Mouse (Mus musculus): ENCODE data around the gene Cnot9. TPM values are rescaled to one million over a fixed set of nuclear protein-coding genes. Genes with fewer than 3 reads are reported as not detected.
"Not testable (repeated sequence)": the region's sequence is repeated elsewhere in the genome, so short reads cannot be mapped to it uniquely, and the experiment has no call there.

Cnot9 gene
- total RNA-seq (2021): 10 to 100 TPM; 38.6 to 41.1 TPM

- DNase-seq (ENCODE audit: extremely low spot score in 1 of 2, low spot score in 2 of 2): peak; percentile 100
- intact Hi-C loops (cut with DNase I): no loop called here
Measured at GRCm38 (mm10) chr1:74505721-74506464, at the start of gene Cnot9. Gene Cnot9, plus strand, starts transcription at chr1:74506058.

- intact Hi-C loops (cut with DNase I): loop anchor here (5.0 kb wide), 1 partner anchor 37 kb away; no protein-coding TSS in a partner anchor
- DNase-seq (ENCODE audit: extremely low spot score in 1 of 2, low spot score in 2 of 2): peak in 1 of 2 experiments; percentile 55
Measured at GRCm38 (mm10) chr1:74460273-74460672, 45.6 kb upstream of the Cnot9 start.

DNA sequence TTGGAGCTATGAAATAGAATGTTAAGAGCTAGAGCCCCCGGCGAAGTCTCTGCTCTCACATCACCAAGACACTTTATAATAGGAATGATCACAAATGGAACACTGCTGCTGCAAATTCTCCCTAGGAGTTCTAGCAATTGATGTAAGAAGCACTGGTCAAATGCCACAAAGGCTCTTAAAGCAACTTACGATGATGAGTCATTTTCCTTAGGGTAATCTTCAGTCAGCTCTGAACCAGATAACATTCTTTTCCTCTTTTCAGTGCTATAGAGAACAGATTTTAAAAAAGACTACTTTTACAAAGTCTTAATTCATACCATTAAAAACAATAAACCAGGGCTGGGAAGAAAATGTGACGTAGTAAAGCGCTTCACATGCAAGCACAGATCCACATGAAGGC lies 20.1 kb upstream of the Cnot9 start:
- no peak for DNase-seq (ENCODE audit: extremely low spot score in 1 of 2, low spot score in 2 of 2)
- intact Hi-C loops (cut with DNase I): no loop called here

DNA sequence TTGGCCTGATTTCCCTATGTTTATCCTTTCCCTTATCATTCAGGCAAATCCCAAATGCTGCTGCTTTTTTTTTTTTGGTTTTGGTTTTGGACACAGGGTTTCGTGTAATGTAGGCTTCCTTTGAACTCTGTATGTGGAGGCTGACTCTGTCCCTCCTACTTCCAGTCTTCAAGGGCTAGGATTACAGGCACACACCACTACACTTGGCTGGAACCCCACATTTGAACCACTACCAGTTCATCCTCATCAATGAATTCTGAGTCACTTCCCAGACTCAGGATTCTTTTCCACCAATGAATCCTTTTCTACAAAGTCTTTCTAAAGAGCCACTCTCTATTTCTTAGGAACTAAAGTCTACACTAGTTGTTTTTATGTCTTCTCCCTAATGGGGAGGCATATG lies 4.8 kb upstream of the Cnot9 start:
- no peak for DNase-seq (ENCODE audit: extremely low spot score in 1 of 2, low spot score in 2 of 2)
- intact Hi-C loops (cut with DNase I): no loop called here

DNA sequence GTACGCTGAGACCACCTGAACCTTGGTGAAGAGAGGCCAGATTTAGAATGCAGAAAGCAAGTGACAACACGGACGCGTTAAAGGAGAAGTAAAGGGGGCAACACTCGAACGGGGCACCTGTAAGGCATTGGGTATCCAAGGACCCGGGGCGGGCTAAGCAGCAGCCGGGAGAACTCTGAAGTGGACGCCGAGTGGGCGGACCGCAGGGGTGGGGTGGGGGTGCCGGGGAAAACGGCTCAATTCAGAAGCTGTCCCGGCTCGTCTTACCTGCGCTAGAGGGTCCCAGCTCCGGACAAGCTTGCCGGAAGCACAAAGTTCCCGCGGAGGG lies 501 bp upstream of the Cnot9 start:
- DNase-seq (ENCODE audit: extremely low spot score in 1 of 2, low spot score in 2 of 2): peak in 1 of 2 experiments; percentile 8
- intact Hi-C loops (cut with DNase I): no loop called here

DNA sequence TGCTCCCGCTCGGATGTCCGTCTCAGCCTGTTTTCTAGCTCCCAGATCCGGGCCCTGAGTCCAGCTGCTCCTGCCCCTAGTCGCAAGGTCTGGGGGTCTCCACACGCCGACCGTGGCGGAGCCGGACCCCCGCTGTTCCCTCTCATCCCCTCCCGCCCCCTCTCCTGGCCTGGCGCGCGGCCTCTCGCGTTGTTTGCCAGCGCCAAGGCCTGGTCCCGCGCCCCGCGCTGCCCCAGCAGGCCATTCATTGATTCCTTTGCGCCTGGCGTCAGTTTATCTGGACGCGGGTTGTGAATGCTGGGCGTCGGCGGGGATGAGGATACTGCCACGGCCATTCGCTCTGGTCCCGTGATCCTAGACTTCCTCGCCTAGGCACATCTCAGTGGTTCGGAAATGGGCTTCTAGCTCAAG lies 618 bp downstream of the Cnot9 start:
- DNase-seq (ENCODE audit: extremely low spot score in 1 of 2, low spot score in 2 of 2): peak in 1 of 2 experiments; percentile 78
- intact Hi-C loops (cut with DNase I): no loop called here

- DNase-seq (ENCODE audit: extremely low spot score in 1 of 2, low spot score in 2 of 2): no peak
- intact Hi-C loops (cut with DNase I): no loop called here
Measured at GRCm38 (mm10) chr1:74507780-74508179, 1.9 kb downstream of the Cnot9 start.

DNA sequence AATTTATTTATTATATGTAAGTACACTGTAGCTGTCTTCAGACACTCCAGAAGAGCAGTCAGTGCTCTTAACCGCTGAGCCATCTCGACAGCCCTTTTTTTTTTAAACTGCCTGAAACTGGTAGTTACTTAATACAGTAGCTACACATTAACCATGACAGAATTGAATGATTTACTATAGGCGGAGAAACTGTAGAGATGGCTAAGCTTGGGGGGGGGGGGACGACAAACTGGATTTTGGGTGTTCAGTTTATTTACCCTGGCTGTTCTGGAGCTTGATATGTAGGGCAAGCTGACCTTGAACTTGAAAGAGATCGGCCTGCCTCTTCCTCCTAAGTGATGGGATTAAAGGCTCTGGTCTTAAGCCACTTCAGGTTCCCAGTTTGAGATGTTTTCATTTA lies 5.4 kb downstream of the Cnot9 start:
- no peak for DNase-seq (ENCODE audit: extremely low spot score in 1 of 2, low spot score in 2 of 2)
- intact Hi-C loops (cut with DNase I): no loop called here

- DNase-seq (ENCODE audit: extremely low spot score in 1 of 2, low spot score in 2 of 2); intact Hi-C loops (cut with DNase I): not testable (repeated sequence)
Measured at GRCm38 (mm10) chr1:74512999-74513398, 7.1 kb downstream of the Cnot9 start.

DNA sequence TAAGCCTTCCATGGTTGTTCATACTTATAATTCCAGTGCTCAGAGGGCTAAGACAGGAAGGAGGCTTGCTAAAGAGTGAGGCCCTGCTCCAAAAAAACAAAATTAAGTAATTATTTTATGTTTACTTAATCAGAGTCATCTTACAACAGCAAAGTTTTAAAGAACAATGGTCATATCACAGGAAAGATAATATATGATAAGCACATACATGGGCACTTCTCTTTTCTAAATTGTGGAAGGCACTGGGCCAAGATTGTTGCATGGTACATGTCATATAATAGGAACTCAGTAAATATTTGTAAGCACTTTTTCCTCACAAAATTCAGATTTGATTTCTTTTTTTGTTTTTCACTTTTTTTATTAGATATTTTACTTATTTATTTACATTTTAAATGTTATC lies 14.0 kb downstream of the Cnot9 start:
- intact Hi-C loops (cut with DNase I): no loop called here
- no peak for DNase-seq (ENCODE audit: extremely low spot score in 1 of 2, low spot score in 2 of 2)

GRCm38 (mm10) chr1:74524746-74525145 lies 18.9 kb downstream of the Cnot9 start:
- intact Hi-C loops (cut with DNase I): loop anchor here (5.0 kb wide), 1 partner anchor 48 kb away; no protein-coding TSS in a partner anchor
- DNase-seq (ENCODE audit: extremely low spot score in 1 of 2, low spot score in 2 of 2): no peak

- intact Hi-C loops (cut with DNase I): loop anchor here (5.0 kb wide), 1 partner anchor 44 kb away; no protein-coding TSS in a partner anchor
Measured at GRCm38 (mm10) chr1:74528589-74528988, 22.7 kb downstream of the Cnot9 start.

DNA sequence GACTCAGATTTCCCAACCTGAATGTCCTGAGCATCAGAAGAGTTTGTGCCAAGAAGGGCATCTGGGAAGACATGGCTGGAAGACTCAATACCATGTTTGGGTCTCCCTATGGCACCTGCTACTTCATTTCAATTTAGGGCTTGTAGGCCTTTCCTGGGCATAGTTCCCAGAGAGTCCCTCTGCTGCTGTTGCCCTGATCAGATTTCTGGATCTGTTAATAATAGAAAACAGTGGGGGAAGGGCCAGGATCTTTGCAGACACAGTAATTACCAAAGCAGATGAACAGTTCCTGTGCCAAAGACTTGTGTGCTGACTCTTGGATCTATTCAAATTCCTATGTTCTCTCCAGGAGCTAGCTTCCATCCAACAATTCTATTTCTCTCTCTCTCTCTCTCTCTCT lies 32.8 kb downstream of the Cnot9 start:
- peak in 1 of 2 experiments; percentile 55 for DNase-seq (ENCODE audit: extremely low spot score in 1 of 2, low spot score in 2 of 2)
- intact Hi-C loops (cut with DNase I): no loop called here

More at GRCm38 (mm10) chr1:74528589-74528988, 22.7 kb downstream of the Cnot9 start:
- DNase-seq (ENCODE audit: extremely low spot score in 1 of 2, low spot score in 2 of 2): no peak

- intact Hi-C loops (cut with DNase I): no loop called here
- peak; percentile 20 to 35 for DNase-seq (ENCODE audit: extremely low spot score in 1 of 2, low spot score in 2 of 2)
Measured at GRCm38 (mm10) chr1:74542451-74542961, 36.6 kb downstream of the Cnot9 start, which contains the start of gene Plcd4. Gene Plcd4, plus strand, starts transcription at chr1:74542888.

DNA sequence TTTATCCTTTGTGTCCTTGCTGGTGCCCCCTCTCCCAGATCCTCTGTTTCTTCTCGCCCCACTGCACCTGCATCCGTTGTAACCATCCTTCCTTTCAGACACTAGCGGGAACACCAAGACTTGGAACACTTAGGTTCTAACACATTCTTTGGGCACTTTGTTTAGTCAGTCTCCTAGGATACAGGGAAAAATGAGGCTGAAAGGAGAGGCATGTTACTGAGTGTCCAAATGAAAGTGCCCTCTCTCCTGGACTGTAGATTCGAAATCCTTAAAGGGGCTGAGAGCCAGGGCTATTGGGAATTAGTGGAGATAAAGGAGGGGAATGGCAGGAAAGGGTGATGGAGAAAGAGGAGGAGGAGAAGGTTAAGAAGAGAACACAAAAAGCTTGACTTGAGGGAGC lies 38.3 kb downstream of the Cnot9 start, which contains the start of gene Usp37:
Gene Usp37, minus strand, starts transcription at position 101 of the 400 bp plus-strand sequence.
- DNase-seq (ENCODE audit: extremely low spot score in 1 of 2, low spot score in 2 of 2): no peak
- intact Hi-C loops (cut with DNase I): no loop called here

GRCm38 (mm10) chr1:74559061-74559460 lies 53.2 kb downstream of the Cnot9 start:
- DNase-seq (ENCODE audit: extremely low spot score in 1 of 2, low spot score in 2 of 2): no peak
- intact Hi-C loops (cut with DNase I): no loop called here

GRCm38 (mm10) chr1:74565834-74566233 lies 60.0 kb downstream of the Cnot9 start:
- intact Hi-C loops (cut with DNase I): no loop called here
- no peak for DNase-seq (ENCODE audit: extremely low spot score in 1 of 2, low spot score in 2 of 2)

DNA sequence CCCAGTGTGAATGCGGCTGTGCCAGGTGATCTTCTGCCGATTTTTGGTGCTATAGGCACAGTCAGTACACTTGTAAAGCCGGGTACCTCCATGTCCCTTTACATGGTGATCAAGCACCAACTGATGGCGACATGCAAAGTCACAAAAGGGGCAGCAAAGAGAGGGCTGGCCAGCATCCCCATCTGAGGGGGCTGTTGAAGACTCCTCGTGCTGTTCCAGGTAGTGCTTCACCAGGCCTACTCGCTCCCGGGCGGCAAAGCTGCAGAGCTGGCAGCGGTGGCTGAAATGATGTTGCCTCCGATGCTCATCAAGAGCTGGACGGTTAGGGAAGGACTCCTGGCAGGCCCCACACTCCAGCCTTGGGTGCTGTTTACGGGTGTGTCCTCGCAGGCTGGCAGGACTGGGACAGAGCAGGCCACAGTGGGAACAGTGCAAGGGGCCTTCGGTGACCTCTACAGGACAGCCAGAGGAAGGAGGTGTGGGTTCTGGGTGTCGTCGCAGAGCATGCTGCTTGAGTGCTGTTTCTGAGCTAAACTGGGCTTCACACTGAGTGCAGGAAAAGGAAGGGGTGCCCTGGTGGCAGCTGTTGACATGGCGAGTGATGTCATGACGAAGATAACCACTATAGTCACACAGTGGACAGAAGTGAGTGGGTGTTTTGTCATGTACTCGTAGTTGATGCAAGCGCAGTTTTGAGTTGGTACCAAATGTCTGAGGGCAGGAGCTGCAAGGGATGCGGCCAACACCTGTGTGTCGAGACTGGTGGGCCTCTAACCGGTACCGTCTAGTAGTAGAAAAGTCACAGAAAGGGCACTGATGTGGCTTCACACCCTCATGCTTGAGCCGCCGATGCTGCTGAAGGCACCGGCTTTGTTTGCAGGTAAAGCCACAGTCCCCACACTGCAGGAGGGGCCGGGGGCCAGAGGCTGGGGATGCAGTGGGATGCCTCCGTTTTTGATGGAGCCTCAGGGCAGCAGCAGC lies 64.2 kb downstream of the Cnot9 start:
- no peak for DNase-seq (ENCODE audit: extremely low spot score in 1 of 2, low spot score in 2 of 2)
- intact Hi-C loops (cut with DNase I): loop anchor here (5.0 to 10.0 kb wide), 2 partner anchors 43 to 95 kb away; no protein-coding TSS in a partner anchor

All from left cerebral cortex, postnatal 10 days (tissue).